9 mouse cellular contexts compared by ENCODE assay signal in genomic region chr10:71342030-71342805, GRCm38 (mm10). TPM values are rescaled to one million over a fixed set of nuclear protein-coding genes. Genes with fewer than 3 reads are reported as not detected.
DNase-seq lines count a peak whose midpoint lies in the region; ATAC-seq and TF ChIP-seq lines count a peak whose summit lies in the region.
"Had no signal": no experiment of that assay in that cellular context is flagged by ENCODE, and none has a peak within 500 bp of the region (broad histone marks: within the 10 kb centered on the region; RNA-seq: fewer than 3 reads in every experiment).

No protein-coding gene starts in this region.

- H3K27me3 ChIP-seq in liver, embryonic 14.5 days (ENCODE audit: control insufficient read depth, insufficient read depth, low read length), result no peaks in the 10 kb centered on the region
- no peaks in the 10 kb centered on the region for H3K27me3 ChIP-seq in intestine, embryonic 15.5 days (replicated peaks)
- H3K27me3 ChIP-seq: limb, embryonic 15.5 days had no signal

- H3K4me3 ChIP-seq in gastrocnemius, adult 2 months, result peak overlapping the region; percentile 6; the same call in 1 of the 2 replicates
- H3K4me3 ChIP-seq in liver, embryonic 14.5 days (ENCODE audit: insufficient read depth in 1 of 2, low read depth in 2 of 2, low read length in 2 of 2), result no peak overlapping the region
- no peak overlapping the region for H3K4me3 ChIP-seq in intestine, embryonic 15.5 days (replicated peaks)
- H3K4me3 ChIP-seq: limb, embryonic 15.5 days had no signal

- no peak for TF ChIP-seq EP300 in liver, embryonic 14.5 days (IDR thresholded peaks at IDR 0.05; ENCODE audit: low read depth)

- H3K4me2 ChIP-seq in liver, embryonic 14.5 days (ENCODE audit: low read depth), result no peak overlapping the region
- H3K4me2 ChIP-seq in intestine, embryonic 15.5 days (replicated peaks), result no peak overlapping the region
- H3K4me2 ChIP-seq: limb, embryonic 15.5 days had no signal

- ATAC-seq in liver, embryonic 14.5 days (ENCODE audit: insufficient read depth), result no peak
- ATAC-seq in activated CD4-positive, CD25-positive, alpha-beta regulatory T cell, adult 4 months, result no peak
- no peak for ATAC-seq in intestine, embryonic 15.5 days

- H3K36me3 ChIP-seq in liver, embryonic 14.5 days (replicated peaks; ENCODE audit: control insufficient read depth, insufficient read depth, low read depth), result no peaks in the 10 kb centered on the region
- H3K36me3 ChIP-seq in intestine, embryonic 15.5 days, result no peaks in the 10 kb centered on the region
- H3K36me3 ChIP-seq: limb, embryonic 15.5 days had no signal

- DNase-seq in gastrocnemius, adult 2 months, result no peak
- no peak for DNase-seq in gastrocnemius, postnatal 25 days
- DNase-seq in 3T3-L1 (ENCODE audit: low read depth, low spot score), result peak; percentile 41
- peak; percentile 42 for DNase-seq in MEL-GATA-1-ER (ENCODE audit: extremely low read depth, low read depth)
- DNase-seq in liver, embryonic 14.5 days (ENCODE audit: low read depth in 3 of 3, low spot score in 3 of 3), result peak in 1 of 3 experiments; percentile 27
- no peak for DNase-seq in urinary bladder, postnatal 4 days (ENCODE audit: low spot score in 2 of 2)

- no peaks in the 10 kb centered on the region for H3K9me3 ChIP-seq in liver, embryonic 14.5 days (ENCODE audit: control insufficient read depth, low read length)
- H3K9me3 ChIP-seq in intestine, embryonic 15.5 days, result no peaks in the 10 kb centered on the region
- H3K9me3 ChIP-seq: limb, embryonic 15.5 days had no signal

- TF ChIP-seq CTCF in gastrocnemius, adult 2 months (IDR thresholded peaks at IDR 0.05), result peak; percentile 30; the same call in 1 of the 2 replicates
- peak; percentile 59 for TF ChIP-seq CTCF in liver, embryonic 14.5 days (IDR thresholded peaks at IDR 0.05; ENCODE audit: low read depth)

- H3K9ac ChIP-seq in liver, embryonic 14.5 days (replicated peaks), result no peak overlapping the region; the same call in 1 of the 2 replicates
- no peak overlapping the region for H3K9ac ChIP-seq in intestine, embryonic 15.5 days
- H3K9ac ChIP-seq: limb, embryonic 15.5 days had no signal

- H3K4me1 ChIP-seq in liver, embryonic 14.5 days (replicated peaks; ENCODE audit: control insufficient read depth in 2 of 2, insufficient read depth in 2 of 2, low read length in 1 of 2), result peaks cover 13 to 35% of the 10 kb centered on the region in 2 experiments
- peaks cover 24% of the 10 kb centered on the region for H3K4me1 ChIP-seq in intestine, embryonic 15.5 days (replicated peaks)

- WGBS in liver, embryonic 14.5 days (ENCODE audit: insufficient replicate concordance), result 85% methylated on average over 7 of the region's 7 CpGs
- 81% methylated on average over 7 of the region's 7 CpGs for WGBS in intestine, embryonic 15.5 days

- H3K27ac ChIP-seq in gastrocnemius, adult 2 months, result peak overlapping the region; percentile 10; the same call in 1 of the 2 replicates
- no peak overlapping the region for H3K27ac ChIP-seq in liver, embryonic 14.5 days
- H3K27ac ChIP-seq in intestine, embryonic 15.5 days, result no peak overlapping the region
- H3K27ac ChIP-seq: limb, embryonic 15.5 days had no signal

- intact Hi-C loops in gastrocnemius, adult 2 months (cut with DNase I), result loop anchor here (5.0 kb wide), 1 partner anchor 35 kb away; no protein-coding TSS in a partner anchor

RNA-seq across cellular contexts. Expression of gene Cisd1, which starts 2.5 kb away (rescaled TPM):
- 100 to 1,000 TPM; 226 to 261 TPM for total RNA-seq in gastrocnemius, adult 2 months (2021)
- 100 to 1,000 TPM; 192 to 199 TPM for total RNA-seq in gastrocnemius, postnatal 25 days (2021)
- 17.3 and 29.9 TPM in 2 replicates for polyA plus RNA-seq in liver, embryonic 14.5 days (2012; rRNA removed)
- 78.2 and 80.2 TPM in 2 replicates for polyA plus RNA-seq in liver, embryonic 14.5 days (2014; fragmentation: Nextera tagmentation; extraction: Ambion mirVana)
- polyA plus RNA-seq in activated CD4-positive, CD25-positive, alpha-beta regulatory T cell, adult 4 months (2017; shearing (Covaris generic)), result 10 to 100 TPM; 34.7 to 43.2 TPM
- 115 and 118 TPM in 2 replicates for polyA plus RNA-seq in intestine, embryonic 15.5 days (2015; fragmentation: Nextera tagmentation; extraction: Ambion mirVana)

RNA-seq across cellular contexts. Expression of gene Ipmk, which starts 5.3 kb away (rescaled TPM):
- 10 to 100 TPM; 18.1 to 20.6 TPM for total RNA-seq in gastrocnemius, adult 2 months (2021)
- 10 to 100 TPM; 16.2 to 17.6 TPM for total RNA-seq in gastrocnemius, postnatal 25 days (2021)
- polyA plus RNA-seq in liver, embryonic 14.5 days (2012; rRNA removed), result 3.0 and 5.1 TPM in 2 replicates
- polyA plus RNA-seq in liver, embryonic 14.5 days (2014; fragmentation: Nextera tagmentation; extraction: Ambion mirVana), result 7.9 and 9.5 TPM in 2 replicates
- 1 to 10 TPM; 2.8 to 3.1 TPM for polyA plus RNA-seq in activated CD4-positive, CD25-positive, alpha-beta regulatory T cell, adult 4 months (2017; shearing (Covaris generic))
- 26.2 and 28.3 TPM in 2 replicates for polyA plus RNA-seq in intestine, embryonic 15.5 days (2015; fragmentation: Nextera tagmentation; extraction: Ambion mirVana)

RNA-seq across cellular contexts. Expression of gene Ube2d1, which starts 57.2 kb away (rescaled TPM):
- total RNA-seq in gastrocnemius, adult 2 months (2021), result 100 to 1,000 TPM; 162 to 211 TPM
- 100 to 1,000 TPM; 144 to 173 TPM for total RNA-seq in gastrocnemius, postnatal 25 days (2021)
- 6.9 and 7.3 TPM in 2 replicates for polyA plus RNA-seq in liver, embryonic 14.5 days (2012; rRNA removed)
- 6.8 and 7.0 TPM in 2 replicates for polyA plus RNA-seq in liver, embryonic 14.5 days (2014; fragmentation: Nextera tagmentation; extraction: Ambion mirVana)
- 10 to 100 TPM; 17.8 to 19.7 TPM for polyA plus RNA-seq in activated CD4-positive, CD25-positive, alpha-beta regulatory T cell, adult 4 months (2017; shearing (Covaris generic))
- 48.5 and 57.7 TPM in 2 replicates for polyA plus RNA-seq in intestine, embryonic 15.5 days (2015; fragmentation: Nextera tagmentation; extraction: Ambion mirVana)

Comparison
In these comparisons a context has a peak if more than half of its experiments do, and no peak if none do; other contexts are left out.
1. DNase-seq: peak in 3T3-L1 (single experiment) and MEL-GATA-1-ER (single experiment); none in gastrocnemius, adult 2 months (single experiment), gastrocnemius, postnatal 25 days (single experiment) and urinary bladder, postnatal 4 days (0 of 2).